Comparison of ENCODE assay signal across 27 mouse cellular contexts in genomic region chr11:61536952-61537351, GRCm38 (mm10). TPM values are rescaled to one million over a fixed set of nuclear protein-coding genes. Genes with fewer than 3 reads are reported as not detected.
DNase-seq lines count a peak whose midpoint lies in the region; ATAC-seq and TF ChIP-seq lines count a peak whose summit lies in the region.
"Had no signal": no experiment of that assay in that cellular context is flagged by ENCODE, and none has a peak within 500 bp of the region (broad histone marks: within the 10 kb centered on the region; RNA-seq: fewer than 3 reads in every experiment).

No protein-coding gene starts in this region.

- no peak for TF ChIP-seq POLR2A in heart, adult 2 months (IDR thresholded peaks at IDR 0.05; ENCODE audit: insufficient read depth, low read depth, low read length)
- TF ChIP-seq POLR2A in liver, adult 2 months (IDR thresholded peaks at IDR 0.05; ENCODE audit: extremely low read depth, insufficient read depth, low read length) = no peak
- no peak for TF ChIP-seq POLR2A in ES-Bruce4 (IDR thresholded peaks at IDR 0.05; ENCODE audit: insufficient read depth, low read length)
- no peak for TF ChIP-seq POLR2A in cortical plate, adult 2 months (IDR thresholded peaks at IDR 0.05; ENCODE audit: extremely low read depth, insufficient read depth, low read length)

- intact Hi-C loops in heart, adult 2 months (cut with DNase I) = no loop called here

- peak overlapping the region; percentile 62 for H3K27ac ChIP-seq in heart, adult 2 months
- H3K27ac ChIP-seq in heart, embryonic 12.5 days (ENCODE audit: poor library complexity, severe bottlenecking) = no peak overlapping the region
- peak overlapping the region; percentile 40; the same call in 1 of the 2 replicates for H3K27ac ChIP-seq in liver, adult 2 months (replicated peaks; ENCODE audit: insufficient read depth, low read depth, low read length)
- peak overlapping the region; percentile 59 for H3K27ac ChIP-seq in ES-Bruce4 (ENCODE audit: insufficient read depth, low read length)
- peak overlapping the region; percentile 56 for H3K27ac ChIP-seq in cortical plate, adult 2 months (ENCODE audit: insufficient read depth, low read length)
- H3K27ac ChIP-seq: embryonic facial prominence, embryonic 13.5 days; forebrain, embryonic 10.5 days; forebrain, embryonic 15.5 days; heart, embryonic 15.5 days; hindbrain, embryonic 13.5 days; midbrain, embryonic 10.5 days; midbrain, embryonic 15.5 days; neural tube, embryonic 12.5 days had no signal

- no peak overlapping the region for H3K9ac ChIP-seq in heart, adult 2 months (ENCODE audit: low read depth, low read length)
- no peak overlapping the region for H3K9ac ChIP-seq in heart, embryonic 12.5 days
- H3K9ac ChIP-seq in liver, adult 2 months (ENCODE audit: low read depth, low read length) = no peak overlapping the region
- H3K9ac ChIP-seq in ES-Bruce4 (ENCODE audit: low read depth, poor library complexity, severe bottlenecking) = no peak overlapping the region
- H3K9ac ChIP-seq: embryonic facial prominence, embryonic 13.5 days; forebrain, embryonic 15.5 days; heart, embryonic 15.5 days; hindbrain, embryonic 13.5 days; midbrain, embryonic 15.5 days; neural tube, embryonic 12.5 days had no signal

- peaks cover 47% of the 10 kb centered on the region for H3K36me3 ChIP-seq in heart, adult 2 months (ENCODE audit: control insufficient read depth, insufficient read depth, low read length)
- H3K36me3 ChIP-seq in heart, embryonic 12.5 days = peaks cover 25% of the 10 kb centered on the region
- H3K36me3 ChIP-seq in liver, adult 2 months (ENCODE audit: control insufficient read depth, insufficient read depth, low read length) = peaks cover 2% of the 10 kb centered on the region; the same call in 1 of the 2 replicates
- peaks cover 15% of the 10 kb centered on the region for H3K36me3 ChIP-seq in ES-Bruce4 (ENCODE audit: control insufficient read depth, insufficient read depth, low read length, poor library complexity, severe bottlenecking)
- H3K36me3 ChIP-seq: midbrain, embryonic 15.5 days had no signal

- H3K4me3 ChIP-seq in heart, adult 2 months = no peak overlapping the region
- no peak overlapping the region for H3K4me3 ChIP-seq in heart, embryonic 12.5 days
- H3K4me3 ChIP-seq in liver, adult 2 months (ENCODE audit: insufficient read depth, low read depth, low read length) = no peak overlapping the region
- no peak overlapping the region for H3K4me3 ChIP-seq in ES-Bruce4 (ENCODE audit: low read depth, low read length)
- no peak overlapping the region for H3K4me3 ChIP-seq in cortical plate, adult 2 months (ENCODE audit: insufficient read depth, low read length)
- H3K4me3 ChIP-seq: embryonic facial prominence, embryonic 13.5 days; forebrain, embryonic 10.5 days; forebrain, embryonic 15.5 days; heart, embryonic 15.5 days; hindbrain, embryonic 13.5 days; midbrain, embryonic 10.5 days; midbrain, embryonic 15.5 days; myocyte; neural tube, embryonic 12.5 days had no signal

- 36% methylated on average over 3 of the region's 3 CpGs for WGBS in heart, adult 2 months
- WGBS in heart, embryonic 12.5 days = 40% methylated on average over 3 of the region's 3 CpGs
- WGBS in liver, adult 2 months = 62% methylated on average over 3 of the region's 3 CpGs

- peaks cover 32% of the 10 kb centered on the region for H3K4me1 ChIP-seq in heart, adult 2 months (ENCODE audit: control insufficient read depth, insufficient read depth, low read length)
- peaks cover 32% of the 10 kb centered on the region for H3K4me1 ChIP-seq in heart, embryonic 12.5 days (replicated peaks)
- H3K4me1 ChIP-seq in liver, adult 2 months (ENCODE audit: control insufficient read depth, insufficient read depth, low read length) = peaks cover 14% of the 10 kb centered on the region
- peaks cover 17% of the 10 kb centered on the region for H3K4me1 ChIP-seq in ES-Bruce4 (ENCODE audit: control insufficient read depth, insufficient read depth, low read length)
- peaks cover 12% of the 10 kb centered on the region for H3K4me1 ChIP-seq in cortical plate, adult 2 months (ENCODE audit: control insufficient read depth, insufficient read depth, low read length)
- H3K4me1 ChIP-seq: embryonic facial prominence, embryonic 13.5 days; midbrain, embryonic 15.5 days; neural tube, embryonic 12.5 days had no signal

- no peaks in the 10 kb centered on the region for H3K9me3 ChIP-seq in heart, embryonic 12.5 days (replicated peaks)
- H3K9me3 ChIP-seq in ES-Bruce4 (replicated peaks; ENCODE audit: control insufficient read depth, insufficient read depth, low read length, poor library complexity, severe bottlenecking) = no peaks in the 10 kb centered on the region
- H3K9me3 ChIP-seq: embryonic facial prominence, embryonic 13.5 days; forebrain, embryonic 10.5 days; forebrain, embryonic 15.5 days; heart, embryonic 15.5 days; hindbrain, embryonic 13.5 days; midbrain, embryonic 10.5 days; midbrain, embryonic 15.5 days; neural tube, embryonic 12.5 days had no signal

- no peak for ATAC-seq in heart, embryonic 12.5 days (ENCODE audit: insufficient number of reproducible peaks, low FRiP score)
- ATAC-seq: forebrain, embryonic 15.5 days; midbrain, embryonic 15.5 days had no signal

- no peak for TF ChIP-seq CTCF in heart, adult 2 months (IDR thresholded peaks at IDR 0.05)
- TF ChIP-seq CTCF in liver, adult 2 months (IDR thresholded peaks at IDR 0.05; ENCODE audit: low read depth, low read length) = no peak
- no peak for TF ChIP-seq CTCF in ES-Bruce4 (IDR thresholded peaks at IDR 0.05; ENCODE audit: low read depth, low read length)
- TF ChIP-seq CTCF in cortical plate, adult 2 months (IDR thresholded peaks at IDR 0.05; ENCODE audit: extremely low read depth, insufficient read depth, low read length) = no peak

- no peaks in the 10 kb centered on the region for H3K79me2 ChIP-seq in heart, adult 2 months (replicated peaks; ENCODE audit: control insufficient read depth, insufficient read depth, low read length)
- no peaks in the 10 kb centered on the region; the same call in 1 of the 2 replicates for H3K79me2 ChIP-seq in liver, adult 2 months (ENCODE audit: control insufficient read depth, insufficient read depth, low read length)

- DNase-seq in heart, adult 2 months = no peak
- DNase-seq in liver, adult 2 months (ENCODE audit: extremely low read depth, low read depth, low spot score) = no peak
- no peak for DNase-seq in liver
- DNase-seq in spleen, adult 18-20 months = no peak
- DNase-seq in cerebellum, adult 8-10 months = no peak
- DNase-seq: adrenal gland, postnatal 25 days; cerebellum, adult 18-20 months; cerebellum, postnatal 36 days; embryo, embryonic 11 days; kidney, adult 18-20 months; kidney, postnatal 36 days; right cerebral cortex, postnatal 4 days; thymus, adult 2 months; thymus, postnatal 4 days had no signal

- H3K4me2 ChIP-seq in heart, embryonic 12.5 days = no peak overlapping the region
- H3K4me2 ChIP-seq: embryonic facial prominence, embryonic 13.5 days; forebrain, embryonic 15.5 days; heart, embryonic 15.5 days; hindbrain, embryonic 13.5 days; liver, embryonic 11.5 days; midbrain, embryonic 15.5 days; neural tube, embryonic 12.5 days had no signal

- TF ChIP-seq EP300 in heart, adult 2 months (IDR thresholded peaks at IDR 0.05; ENCODE audit: insufficient read depth, low read depth, low read length) = no peak
- no peak for TF ChIP-seq EP300 in ES-Bruce4 (IDR thresholded peaks at IDR 0.05; ENCODE audit: insufficient read depth, low read depth, low read length)

- no peaks in the 10 kb centered on the region for H3K27me3 ChIP-seq in heart, adult 2 months (ENCODE audit: control insufficient read depth, insufficient read depth, low read length)
- H3K27me3 ChIP-seq in heart, embryonic 12.5 days (replicated peaks) = no peaks in the 10 kb centered on the region
- no peaks in the 10 kb centered on the region for H3K27me3 ChIP-seq in liver, adult 2 months (ENCODE audit: control insufficient read depth, insufficient read depth, low read length)
- no peaks in the 10 kb centered on the region for H3K27me3 ChIP-seq in ES-Bruce4 (ENCODE audit: control insufficient read depth, insufficient read depth, low read length, poor library complexity, severe bottlenecking)
- H3K27me3 ChIP-seq: embryonic facial prominence, embryonic 13.5 days; forebrain, embryonic 15.5 days; heart, embryonic 15.5 days; hindbrain, embryonic 13.5 days; midbrain, embryonic 15.5 days; neural tube, embryonic 12.5 days had no signal

RNA-seq across cellular contexts. Expression of gene B9d1, which starts 32.0 kb away (rescaled TPM):
- 1 to 10 TPM; 8.0 to 9.3 TPM for total RNA-seq in heart, adult 2 months (2021)
- 10.6 and 15.6 TPM in 2 replicates for polyA plus RNA-seq in heart, adult 2 months (2012; rRNA removed)
- 9.0 and 11.0 TPM in 2 replicates for polyA plus RNA-seq in heart, embryonic 12.5 days (2016; fragmentation: Nextera tagmentation; extraction: Ambion mirVana)
- total RNA-seq in liver, adult 2 months (2014; rRNA removed) = 1.1 and 1.7 TPM in 2 replicates
- 1.7 and 2.2 TPM in 2 replicates for polyA plus RNA-seq in liver, adult 2 months (2012; rRNA removed)
- polyA plus RNA-seq in ES-Bruce4 (2011; ENCODE audit: insufficient read depth, insufficient read length, low read depth, missing spikeins) = 18.7 and 20.8 TPM in 2 replicates
- polyA plus RNA-seq in cortical plate, adult 2 months (2012; rRNA removed) = 50.0 and 50.2 TPM in 2 replicates

RNA-seq across cellular contexts. Expression of gene Epn2, which starts 42.5 kb away (rescaled TPM):
- total RNA-seq in heart, adult 2 months (2021) = 10 to 100 TPM; 23.1 to 24.9 TPM
- polyA plus RNA-seq in heart, adult 2 months (2012; rRNA removed) = 20.4 and 29.2 TPM in 2 replicates
- 23.1 and 25.9 TPM in 2 replicates for polyA plus RNA-seq in heart, embryonic 12.5 days (2016; fragmentation: Nextera tagmentation; extraction: Ambion mirVana)
- 5.7 and 6.1 TPM in 2 replicates for total RNA-seq in liver, adult 2 months (2014; rRNA removed)
- polyA plus RNA-seq in liver, adult 2 months (2012; rRNA removed) = 3.2 and 4.5 TPM in 2 replicates
- 70.0 and 76.0 TPM in 2 replicates for polyA plus RNA-seq in ES-Bruce4 (2011; ENCODE audit: insufficient read depth, insufficient read length, low read depth, missing spikeins)
- 107 and 108 TPM in 2 replicates for polyA plus RNA-seq in cortical plate, adult 2 months (2012; rRNA removed)

RNA-seq across cellular contexts. Expression of gene Mapk7, which starts 42.7 kb away (rescaled TPM):
- 1 to 10 TPM; 5.5 to 6.0 TPM for total RNA-seq in heart, adult 2 months (2021)
- polyA plus RNA-seq in heart, adult 2 months (2012; rRNA removed) = 11.9 and 12.6 TPM in 2 replicates
- polyA plus RNA-seq in heart, embryonic 12.5 days (2016; fragmentation: Nextera tagmentation; extraction: Ambion mirVana) = 33.9 and 35.3 TPM in 2 replicates
- 1.2 and 1.4 TPM in 2 replicates for total RNA-seq in liver, adult 2 months (2014; rRNA removed)
- 1.7 and 4.7 TPM in 2 replicates for polyA plus RNA-seq in liver, adult 2 months (2012; rRNA removed)
- 33.3 and 35.1 TPM in 2 replicates for polyA plus RNA-seq in ES-Bruce4 (2011; ENCODE audit: insufficient read depth, insufficient read length, low read depth, missing spikeins)
- polyA plus RNA-seq in cortical plate, adult 2 months (2012; rRNA removed) = 32.2 and 36.7 TPM in 2 replicates

RNA-seq across cellular contexts. Expression of gene Mfap4, which starts 51.7 kb away (rescaled TPM):
- total RNA-seq in heart, adult 2 months (2021) = 10 to 100 TPM; 18.4 to 22.9 TPM
- 125 and 143 TPM in 2 replicates for polyA plus RNA-seq in heart, adult 2 months (2012; rRNA removed)
- polyA plus RNA-seq in heart, embryonic 12.5 days (2016; fragmentation: Nextera tagmentation; extraction: Ambion mirVana) = 72.4 and 76.0 TPM in 2 replicates
- total RNA-seq in liver, adult 2 months (2014; rRNA removed) = 0.28 and 0.81 TPM in 2 replicates
- 4.2 and 6.5 TPM in 2 replicates for polyA plus RNA-seq in liver, adult 2 months (2012; rRNA removed)
- 1.3 and 1.9 TPM in 2 replicates for polyA plus RNA-seq in ES-Bruce4 (2011; ENCODE audit: insufficient read depth, insufficient read length, low read depth, missing spikeins)
- polyA plus RNA-seq in cortical plate, adult 2 months (2012; rRNA removed) = 3.2 and 4.6 TPM in 2 replicates
